Mouse (Mus musculus) neural tube, embryonic 10.5 days (tissue): ENCODE results near the gene Lrpprc.
"Not testable (repeated sequence)": the region's sequence is repeated elsewhere in the genome, so short reads cannot be mapped to it uniquely, and the experiment has no call there.

Experiments used
- DNase-seq: peaks from one replicate; pipeline ENCODE4 v3.0.0-alpha.2; 2017; ENCODE audit warnings: low spot score; ENCODE audit errors: extremely low spot score

The Lrpprc gene

DNA sequence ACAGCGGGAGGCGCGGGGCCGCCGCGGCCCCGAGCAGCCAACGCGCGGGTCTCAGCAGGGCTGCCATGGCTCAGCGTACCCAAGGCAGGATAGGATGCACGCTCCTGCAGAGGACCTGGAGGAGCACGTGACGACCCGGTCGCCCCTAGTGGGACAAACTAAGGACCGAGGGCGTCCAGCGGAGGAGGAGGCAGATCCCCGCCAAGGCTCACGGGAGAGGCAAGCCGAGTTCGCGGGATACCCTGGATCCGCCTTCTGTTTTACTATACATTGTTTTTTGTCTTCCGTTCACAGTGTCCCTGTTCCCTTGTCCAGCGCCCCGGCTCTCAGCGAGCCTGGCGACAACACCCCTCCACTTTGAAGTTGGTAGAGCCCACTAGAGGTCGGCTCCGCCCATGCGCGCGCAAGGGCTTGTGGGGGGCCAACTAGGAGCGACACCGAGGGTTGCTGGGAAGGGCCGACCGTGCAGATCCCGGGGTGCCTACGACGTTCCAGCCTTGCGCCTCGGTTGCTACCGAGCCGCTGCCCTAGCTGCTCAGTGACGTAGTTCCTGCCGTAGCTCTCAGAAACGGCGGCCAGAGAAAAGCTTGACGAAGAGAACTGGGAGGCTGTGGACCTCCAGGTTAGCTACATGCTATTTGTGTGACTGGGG lies at the start of gene Lrpprc:
Lrpprc (minus strand) TSS at position 343 of the 652 bp plus-strand sequence.
- DNase-seq = peak; percentile 96

DNA sequence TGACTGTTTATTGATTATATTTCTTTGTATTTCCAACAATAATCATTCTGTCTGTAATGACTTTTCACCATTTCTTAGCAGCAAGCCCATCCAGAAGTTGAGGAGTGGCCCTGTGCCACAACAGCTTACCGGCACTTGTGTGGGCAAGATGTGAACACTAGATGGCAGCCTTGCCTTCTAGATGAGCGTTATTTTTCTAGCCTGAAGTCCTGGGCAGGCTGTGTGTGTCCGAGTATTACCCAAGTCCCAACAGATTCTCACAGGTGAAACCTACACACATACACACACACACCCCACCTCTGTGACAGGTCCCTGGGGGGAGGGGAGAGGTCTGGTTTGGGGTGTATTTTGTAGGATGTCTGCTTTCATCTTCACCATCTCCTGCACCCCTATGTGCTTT lies 47.2 kb upstream of the Lrpprc start:
- DNase-seq = peak; percentile 60

DNA sequence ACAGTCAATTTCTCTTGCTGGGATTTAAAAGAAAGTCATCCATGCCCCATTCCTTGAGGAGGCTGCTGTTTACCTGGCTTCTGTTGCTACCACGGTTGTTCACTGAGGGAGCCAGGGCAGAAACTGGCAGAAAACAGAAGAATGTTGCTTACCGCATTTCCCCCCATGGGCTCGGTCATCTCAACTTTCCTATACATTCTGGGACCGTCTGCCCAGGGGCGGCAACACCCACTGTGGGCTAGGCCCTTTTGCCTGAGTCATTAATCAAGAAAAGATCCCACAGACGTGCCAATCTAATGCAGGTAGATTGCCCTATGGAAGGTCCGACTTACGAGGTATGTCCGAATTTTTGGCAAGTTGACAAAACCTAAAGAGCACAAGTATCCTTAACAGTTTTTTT lies 44.7 kb upstream of the Lrpprc start:
- DNase-seq = no peak

DNA sequence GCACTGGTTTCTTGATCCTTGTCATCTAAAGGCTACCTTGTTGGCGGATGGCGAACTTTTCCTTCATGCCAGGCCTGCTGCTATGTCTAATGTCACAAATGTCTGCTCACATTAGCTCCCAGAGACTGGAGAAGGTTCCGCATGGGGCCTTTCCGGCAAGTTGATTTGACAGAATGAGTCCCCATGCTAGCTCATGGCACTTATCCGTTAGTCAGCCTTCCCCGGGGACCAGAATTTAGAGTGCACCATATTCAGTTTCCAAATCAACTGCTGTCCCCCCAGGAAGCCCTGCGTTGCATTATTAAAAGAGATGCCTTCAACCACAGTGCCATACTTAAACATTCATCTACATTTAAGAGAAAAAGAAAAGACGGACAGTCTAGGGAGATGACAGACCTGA lies 41.8 kb upstream of the Lrpprc start:
- DNase-seq = no peak

DNA sequence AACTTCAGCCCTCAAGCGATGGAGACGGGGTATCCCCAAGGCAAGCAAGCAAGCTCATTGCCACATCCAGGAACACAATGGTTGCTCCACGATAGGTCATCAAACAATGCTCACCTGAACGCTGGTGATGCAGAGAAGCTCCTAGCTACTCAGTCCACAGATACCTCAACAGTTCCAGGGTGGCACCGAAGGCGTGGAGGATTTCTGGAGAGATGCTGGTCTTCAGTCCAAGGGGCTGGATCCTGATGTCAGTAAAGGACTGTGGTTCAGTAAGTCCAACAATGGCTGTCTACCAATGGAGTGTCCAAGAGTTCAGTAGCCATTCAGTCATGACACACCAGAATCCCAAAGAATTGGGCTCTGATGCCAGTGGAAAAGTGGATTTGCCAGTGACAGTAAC lies 37.7 kb upstream of the Lrpprc start:
- DNase-seq = no peak

DNA sequence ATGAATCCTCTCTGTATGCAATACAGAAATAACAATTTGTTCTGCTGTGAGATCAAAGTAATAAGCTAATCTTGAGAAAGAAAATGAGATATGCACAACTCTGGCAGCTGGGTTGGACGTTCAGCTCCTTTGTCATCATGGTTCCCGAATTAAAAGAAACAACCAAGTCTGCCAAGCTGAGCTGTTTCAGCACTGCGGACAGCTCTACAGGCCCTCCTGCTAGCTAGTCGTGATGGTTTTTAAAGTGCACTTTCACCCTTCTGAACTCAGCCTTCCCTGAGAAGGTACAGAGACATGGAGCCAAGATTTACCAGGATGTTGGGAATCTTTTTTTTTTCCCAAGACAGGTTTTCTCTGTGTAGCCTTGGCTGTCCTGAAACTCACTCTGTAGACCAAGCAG lies 30.0 kb upstream of the Lrpprc start:
- DNase-seq = peak; percentile 36

DNA sequence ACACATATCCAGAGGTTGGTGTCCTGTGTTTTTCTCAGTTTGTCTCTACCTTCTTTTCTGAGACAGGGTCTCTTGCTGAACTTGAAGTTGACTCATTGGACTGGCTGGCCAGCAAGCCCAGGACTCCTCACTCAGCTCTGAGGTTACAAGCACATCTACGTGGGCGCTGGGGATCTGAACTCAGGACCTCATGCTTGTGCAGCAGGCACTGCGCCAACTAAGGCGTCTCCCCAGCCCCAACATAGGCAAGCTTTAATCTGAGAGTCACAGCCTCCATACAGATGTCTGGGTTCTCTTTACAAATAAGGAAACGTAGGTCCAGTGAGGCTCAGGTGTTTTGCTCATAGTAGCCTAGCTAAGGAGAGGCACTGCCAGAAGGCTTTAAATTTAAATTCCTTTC lies 27.8 kb upstream of the Lrpprc start:
- no peak for DNase-seq

DNA sequence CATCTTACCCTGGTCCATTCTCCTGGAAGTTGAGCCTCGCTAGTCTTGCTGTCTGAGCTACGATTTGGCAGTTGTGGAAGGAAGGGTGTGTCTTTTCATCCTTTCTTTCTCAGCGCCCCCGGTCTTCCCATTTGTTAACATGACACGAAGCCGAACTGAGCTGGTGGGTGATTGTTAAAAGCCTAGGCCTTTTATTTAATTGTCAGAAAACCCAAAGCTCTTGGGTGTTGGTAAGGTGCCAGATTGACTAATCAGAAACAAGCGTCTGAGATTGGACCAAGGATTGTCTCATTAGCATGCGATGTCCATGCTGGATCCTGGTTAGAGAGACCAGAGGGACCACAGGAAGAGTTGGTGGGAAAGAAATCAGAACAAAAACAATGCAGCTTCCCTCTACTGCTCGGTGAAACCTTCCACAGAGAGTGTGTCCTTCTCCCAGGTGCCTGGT lies 25.4 kb upstream of the Lrpprc start:
- no peak for DNase-seq

DNA sequence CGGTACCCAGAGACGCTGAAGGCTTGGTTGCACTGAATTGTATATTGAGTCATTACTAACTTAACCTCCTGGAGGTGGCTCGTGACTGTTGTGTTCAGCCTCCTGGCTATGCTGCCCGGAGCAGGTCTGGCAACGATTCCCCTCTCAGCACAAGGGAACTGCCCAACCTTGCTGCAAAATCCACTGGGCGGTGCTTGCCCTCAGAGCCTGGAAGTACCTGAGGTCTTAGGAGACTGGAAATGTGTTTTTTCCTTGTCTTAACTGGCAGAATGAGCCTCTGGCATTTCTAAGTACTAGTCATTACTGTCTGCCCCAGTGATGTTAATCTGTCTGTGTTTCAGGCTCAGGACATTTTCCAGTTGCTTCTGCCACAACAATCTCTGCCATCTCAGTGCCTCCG lies 24.3 kb upstream of the Lrpprc start:
- no peak for DNase-seq

DNA sequence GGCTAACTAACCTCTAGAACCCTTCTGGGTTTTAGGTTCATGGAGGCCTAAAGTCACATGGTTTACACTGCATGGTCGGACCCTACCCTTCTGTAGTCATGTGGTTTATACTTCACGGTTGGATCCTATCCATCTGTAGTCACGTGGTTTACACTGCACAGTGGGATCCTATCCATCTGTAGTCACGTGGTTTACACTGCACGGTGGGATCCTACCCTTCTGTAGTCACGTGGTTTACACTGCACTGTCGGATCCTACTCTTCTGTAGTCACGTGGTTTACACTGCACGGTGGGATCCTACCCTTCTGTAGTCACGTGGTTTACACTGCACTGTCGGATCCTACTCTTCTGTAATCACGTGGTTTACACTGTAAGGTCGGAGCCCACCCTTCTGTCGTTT lies 23.6 kb upstream of the Lrpprc start:
- not testable (repeated sequence) for DNase-seq

DNA sequence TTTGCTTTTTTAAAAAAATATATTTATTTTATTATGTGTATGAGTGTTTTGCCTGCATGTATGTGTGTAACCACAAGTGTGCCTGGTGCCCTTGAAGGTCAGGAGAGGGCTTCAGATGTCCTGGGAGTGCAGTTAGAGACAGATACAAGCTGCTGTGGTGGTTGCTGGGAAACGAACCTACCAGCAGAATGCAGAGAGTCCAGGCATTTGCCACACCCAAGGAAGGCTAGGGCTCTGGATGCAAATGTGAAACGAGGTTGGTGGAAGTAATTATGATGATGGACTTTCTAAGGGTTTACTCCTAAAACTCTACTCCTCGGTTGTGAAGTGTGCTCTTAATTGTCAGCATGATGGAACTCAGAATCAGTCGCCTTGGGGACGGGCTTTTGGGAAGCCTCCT lies 1.4 kb upstream of the Lrpprc start:
- no peak for DNase-seq

DNA sequence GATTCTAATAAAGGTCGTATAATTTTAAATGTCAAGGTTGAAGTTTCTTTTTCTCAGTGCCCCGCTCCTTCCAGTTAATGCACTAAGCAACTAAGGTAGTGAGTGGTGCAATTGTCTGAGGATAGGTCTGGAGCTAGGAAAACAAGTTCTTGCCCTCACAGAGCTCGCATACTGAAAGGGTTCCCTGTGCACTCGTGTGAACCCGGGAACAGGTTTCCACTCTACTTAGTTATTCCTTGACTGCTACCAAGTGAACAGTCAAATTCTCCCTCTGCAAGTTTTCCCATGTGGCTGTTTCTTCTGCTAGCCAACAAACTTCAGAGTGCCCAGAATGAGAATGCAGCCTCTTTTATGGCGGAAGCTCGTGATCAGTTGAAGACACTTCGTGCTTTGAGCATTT lies 567 bp upstream of the Lrpprc start:
- no peak for DNase-seq

DNA sequence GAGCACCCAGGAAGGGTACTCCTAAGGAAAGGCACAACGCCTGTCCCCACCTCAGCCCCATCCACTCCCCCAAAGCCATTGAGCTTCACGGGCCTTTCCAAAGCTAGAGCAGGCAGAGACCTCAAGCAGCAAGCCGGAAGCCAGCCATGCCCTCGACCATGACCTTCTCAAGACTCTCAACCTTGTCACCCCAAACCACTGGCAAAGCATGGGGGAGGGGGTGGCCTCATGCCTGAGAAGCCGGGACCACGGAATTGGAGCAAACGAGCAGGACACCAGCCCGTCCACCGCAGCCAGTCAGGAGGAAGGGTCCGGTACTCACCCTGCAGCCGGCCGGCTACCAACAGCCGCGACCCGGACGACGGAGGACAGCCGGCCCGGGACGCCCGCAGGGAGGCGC lies 546 bp downstream of the Lrpprc start:
- no peak for DNase-seq

DNA sequence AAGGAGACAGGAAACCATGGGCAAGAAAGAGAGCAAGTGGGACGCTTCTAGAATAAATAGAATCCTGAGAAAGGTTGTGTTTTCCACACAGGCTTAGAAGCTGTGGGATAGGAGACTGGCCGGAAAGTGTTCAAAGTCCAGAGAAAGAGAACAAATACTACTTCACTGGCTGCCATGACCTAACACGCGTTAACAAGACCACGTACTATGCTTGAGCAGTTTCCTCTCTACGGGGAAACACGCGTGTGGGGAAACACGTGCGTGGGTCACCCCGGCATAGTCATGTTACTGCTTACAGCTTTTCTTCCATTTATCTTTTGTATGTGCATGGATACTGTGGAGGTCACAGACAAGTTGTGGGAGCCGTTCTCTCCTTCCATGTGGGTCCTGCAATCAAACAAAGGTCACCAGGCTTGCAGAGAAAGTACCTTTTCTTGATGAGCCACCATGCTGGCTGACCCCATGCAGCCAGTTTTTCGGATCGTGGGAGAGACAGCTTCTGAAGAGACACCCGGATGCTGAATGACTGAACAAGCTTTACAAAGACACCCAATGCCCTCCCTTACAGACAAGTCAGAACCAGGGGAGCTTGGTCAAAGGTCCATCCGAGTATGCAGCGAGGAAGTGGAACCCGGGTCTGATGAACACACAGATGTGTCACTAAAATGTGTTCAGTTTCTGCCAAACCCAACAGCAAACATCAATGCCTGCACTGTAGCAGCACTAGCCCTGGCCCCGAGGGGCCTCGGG lies 2.0 kb downstream of the Lrpprc start:
- no peak for DNase-seq

DNA sequence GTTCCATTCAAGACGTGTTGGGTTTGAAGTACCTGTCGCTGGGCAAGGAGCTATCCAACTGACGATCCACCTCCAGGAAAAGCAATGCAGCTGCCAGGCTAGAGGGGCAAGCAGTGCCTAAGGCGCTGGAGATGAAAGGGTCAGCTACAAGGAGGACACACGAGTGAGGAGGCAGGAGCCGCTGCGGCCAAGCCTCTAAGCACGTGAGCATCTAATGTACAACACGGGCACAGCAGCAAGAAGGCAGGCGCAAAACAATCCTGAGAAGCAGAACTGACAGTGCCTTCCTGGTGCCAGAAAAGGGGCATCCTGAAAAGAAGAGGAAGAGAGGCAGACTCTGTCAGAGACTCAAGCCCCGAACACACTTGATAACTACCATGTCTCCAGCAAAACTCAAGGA lies 3.1 kb downstream of the Lrpprc start:
- DNase-seq = no peak

DNA sequence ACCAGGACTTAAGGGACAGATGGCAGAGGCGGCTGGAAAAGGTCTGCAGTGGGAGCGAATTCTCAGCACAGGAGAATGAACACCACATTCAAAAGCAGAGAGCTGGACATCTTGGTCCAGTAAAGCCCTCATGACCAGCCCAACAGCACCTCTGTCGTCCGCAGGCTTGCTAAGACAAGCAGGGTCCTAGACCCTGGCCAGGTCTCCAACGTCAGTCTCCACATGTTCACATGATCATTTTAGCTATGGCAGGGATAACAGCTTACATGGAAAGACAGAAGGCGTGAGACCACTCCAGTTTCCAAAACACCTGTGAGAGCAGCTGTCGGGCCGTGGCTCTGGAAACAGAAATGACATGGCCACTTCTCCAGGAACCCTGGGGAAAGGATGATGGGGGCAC lies 3.7 kb downstream of the Lrpprc start:
- no peak for DNase-seq

DNA sequence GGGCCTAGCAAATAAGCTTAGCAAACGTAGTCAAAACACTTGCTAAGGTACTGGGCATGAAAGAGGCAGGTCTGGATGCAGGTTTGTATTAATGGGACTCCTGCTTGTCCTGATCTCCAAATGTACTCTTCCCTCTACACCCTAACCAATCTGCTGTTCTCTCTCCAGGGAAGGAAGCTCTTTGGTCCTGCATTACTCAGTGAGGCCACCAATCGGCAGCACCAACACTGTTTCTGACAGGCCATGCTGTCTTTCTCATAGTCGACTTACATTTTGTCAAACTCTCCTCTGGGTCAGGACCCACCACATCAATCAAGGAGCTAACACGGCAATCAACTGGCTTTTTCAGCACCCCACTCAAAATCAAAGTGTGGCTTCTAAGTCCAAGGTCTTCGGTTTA lies 5.4 kb downstream of the Lrpprc start:
- no peak for DNase-seq

DNA sequence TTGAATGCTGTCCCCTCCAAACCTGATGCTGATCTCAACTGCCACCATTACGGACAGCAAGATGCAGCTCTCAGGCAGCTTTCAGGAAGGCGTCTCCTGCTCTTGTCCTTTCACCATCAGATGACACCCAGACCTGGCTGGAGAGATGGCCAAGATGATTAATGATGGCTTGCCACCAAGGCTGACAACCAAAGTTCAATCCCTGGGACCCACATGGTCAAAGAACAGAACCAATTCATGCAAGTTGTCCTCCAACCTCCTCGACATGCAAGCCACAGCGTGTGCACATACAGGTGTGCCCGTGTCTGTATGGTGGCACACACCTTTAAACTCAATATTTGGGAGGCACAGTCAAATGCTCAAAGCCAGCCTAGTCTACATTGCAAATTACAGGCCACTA lies 7.1 kb downstream of the Lrpprc start:
- DNase-seq = no peak

DNA sequence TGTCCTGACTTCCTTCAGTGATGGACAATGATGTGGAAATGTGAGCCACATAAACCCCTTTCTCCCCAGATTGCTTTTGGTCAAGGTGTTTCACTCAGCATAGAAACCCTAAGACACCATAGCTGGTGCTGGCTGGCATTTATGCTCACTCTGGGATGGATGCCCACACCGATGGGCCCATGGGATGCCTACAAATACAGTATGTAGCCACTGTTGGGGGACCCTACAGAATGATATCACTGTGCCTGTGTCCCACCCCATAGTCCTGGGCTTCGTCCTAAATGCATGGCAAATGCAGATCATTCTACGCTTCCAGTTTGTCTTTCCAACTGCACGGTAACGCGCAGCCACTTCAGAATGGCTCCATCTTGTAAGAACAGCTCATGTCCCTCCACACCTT lies 10.3 kb downstream of the Lrpprc start:
- no peak for DNase-seq

DNA sequence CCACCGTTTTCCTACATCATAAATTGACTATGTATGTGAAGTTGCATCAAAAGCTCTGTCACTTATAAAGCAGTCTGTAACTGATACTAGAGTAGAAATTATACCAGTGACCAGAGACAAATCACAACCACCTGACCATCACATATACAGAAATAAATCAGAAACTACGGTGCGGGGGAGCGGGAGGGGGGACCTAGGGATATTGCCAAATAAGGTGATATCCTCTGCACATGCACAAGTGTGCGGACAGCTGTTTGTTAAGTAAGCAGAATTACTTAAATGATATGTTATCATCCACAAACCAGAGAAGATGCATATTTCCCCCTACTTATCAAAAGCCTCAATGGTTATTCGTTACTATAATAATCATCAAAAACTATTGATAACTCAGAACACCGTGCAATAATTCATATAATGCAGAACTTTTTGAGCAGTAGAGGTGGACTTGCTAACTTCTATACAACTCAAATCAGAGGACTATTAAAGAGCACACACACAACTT lies 12.1 kb downstream of the Lrpprc start:
- DNase-seq = no peak

DNA sequence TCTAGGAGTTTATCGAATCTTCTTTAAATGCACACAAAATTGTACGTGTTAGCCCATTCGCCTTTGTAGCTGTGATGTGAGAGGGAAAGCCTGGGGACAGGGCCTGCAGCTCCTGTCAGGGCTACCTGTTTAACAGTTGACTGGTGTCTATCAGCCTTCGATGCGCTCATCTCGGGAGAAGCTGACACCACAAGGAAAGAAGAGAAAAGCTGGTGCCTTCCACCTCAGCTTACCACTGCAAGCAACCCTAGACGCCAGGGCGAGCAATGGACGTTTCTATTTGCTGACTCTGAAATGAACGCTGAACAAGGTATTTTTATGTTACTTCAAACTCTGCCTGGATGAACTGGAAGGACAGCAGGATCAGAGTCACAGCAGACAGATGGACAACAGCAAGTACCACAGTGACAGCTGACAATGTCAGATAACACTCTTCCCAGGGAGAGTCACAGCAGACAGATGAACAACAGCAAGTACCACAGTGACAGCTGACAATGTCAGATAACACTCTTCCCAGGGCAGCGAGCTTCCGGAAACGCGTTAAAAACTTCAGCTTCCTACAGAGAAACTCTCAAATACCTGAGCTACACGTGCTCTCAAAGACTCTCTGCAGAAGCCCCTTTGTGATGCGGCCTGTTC lies 14.1 kb downstream of the Lrpprc start:
- DNase-seq = no peak

DNA sequence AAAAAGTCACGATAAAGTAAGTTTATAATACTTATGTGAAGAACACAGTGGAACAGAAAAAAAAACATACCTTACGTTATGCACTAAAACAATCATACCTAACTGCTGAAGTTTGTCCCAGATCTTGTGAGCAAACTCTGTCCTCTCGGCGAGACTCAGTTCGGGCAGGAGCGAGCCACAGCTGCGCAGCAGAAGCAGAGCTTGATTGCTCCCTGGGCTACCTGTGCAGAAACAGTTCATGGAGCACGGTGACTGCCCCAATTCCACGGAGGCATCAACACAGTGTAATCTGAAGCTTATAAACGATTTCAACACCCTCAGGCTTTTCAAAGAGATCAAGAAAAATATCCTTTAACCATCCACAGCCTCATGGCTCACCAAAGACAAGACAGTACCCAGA lies 15.3 kb downstream of the Lrpprc start:
- no peak for DNase-seq

DNA sequence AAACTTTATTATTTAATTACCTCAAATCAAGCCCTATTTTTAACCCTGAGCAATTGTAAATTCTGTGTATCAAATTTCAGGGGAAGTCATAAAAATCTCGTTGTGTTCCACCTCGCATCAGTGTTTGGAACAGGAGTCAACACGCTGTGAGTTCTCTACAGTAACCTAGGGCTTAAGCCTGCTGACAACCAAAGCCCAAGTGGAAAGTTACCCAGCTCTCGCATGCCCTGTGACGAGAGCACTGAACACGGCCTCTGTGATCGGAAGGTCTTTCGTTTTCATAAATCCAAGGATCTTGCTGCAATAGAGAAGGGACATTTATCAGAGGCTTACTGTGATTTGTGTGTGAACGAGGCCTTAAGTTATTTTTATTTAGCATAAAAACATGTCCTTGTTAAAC lies 18.7 kb downstream of the Lrpprc start:
- DNase-seq = no peak
